Mouse (Mus musculus) testis, adult 2 months (tissue): Measurements from ENCODE around the gene Abcg2. TPM values are rescaled to one million over a fixed set of nuclear protein-coding genes. Genes with fewer than 3 reads are reported as not detected.

Experiments
- H3K27ac ChIP-seq: fragments of 200-500 bp; 2 replicates; pipeline ENCODE4 v1.5.1; 2012; ENCODE audit warnings: low read depth, low read length; ENCODE audit not compliant: control insufficient read depth, insufficient read depth
- H3K27me3 ChIP-seq: fragments of 200-500 bp; 2 replicates; pipeline ENCODE4 v1.6.1; 2012; ENCODE audit warnings: mild to moderate bottlenecking, low read length, moderate library complexity; ENCODE audit not compliant: control insufficient read depth, insufficient read depth
- H3K36me3 ChIP-seq: fragments of 200-500 bp; 2 replicates; pipeline ENCODE4 v1.6.1; 2012; ENCODE audit warnings: mild to moderate bottlenecking, low read length; ENCODE audit not compliant: control insufficient read depth, insufficient read depth
- H3K4me1 ChIP-seq: fragments of 200-500 bp; 2 replicates; pipeline ENCODE4 v1.6.1; 2012; ENCODE audit warnings: low read length; ENCODE audit not compliant: control insufficient read depth, insufficient read depth
- H3K4me3 ChIP-seq: fragments of 200-500 bp; 2 replicates; pipeline ENCODE4 v1.5.1; 2012; ENCODE audit warnings: low read depth, mild to moderate bottlenecking, low read length, moderate library complexity, mixed read lengths; ENCODE audit not compliant: control insufficient read depth
- CTCF ChIP-seq: fragments of 200-500 bp; IDR thresholded peaks from 2 replicates; pipeline ENCODE4 v1.5.1; 2012; ENCODE audit warnings: low read depth, mild to moderate bottlenecking, inconsistent platforms, low read length, moderate library complexity; ENCODE audit not compliant: control insufficient read depth, insufficient read depth, insufficient replicate concordance
- POLR2A ChIP-seq: fragments of 200-500 bp; IDR thresholded peaks from 2 replicates; pipeline ENCODE4 v1.6.1; 2012; ENCODE audit warnings: low read depth, mild to moderate bottlenecking, inconsistent platforms, low read length, moderate library complexity; ENCODE audit not compliant: control insufficient read depth
- polyA plus RNA-seq: library from polyadenylated mRNA; depleted of rRNA; stranded (reverse); fragments of >200 nt; gene quantifications from 2 replicates; pipeline ENCODE4 v1.2.3, GENCODE M21; 2012

The Abcg2 gene
- polyA plus RNA-seq, 1 experiment = 20.5 TPM

DNA sequence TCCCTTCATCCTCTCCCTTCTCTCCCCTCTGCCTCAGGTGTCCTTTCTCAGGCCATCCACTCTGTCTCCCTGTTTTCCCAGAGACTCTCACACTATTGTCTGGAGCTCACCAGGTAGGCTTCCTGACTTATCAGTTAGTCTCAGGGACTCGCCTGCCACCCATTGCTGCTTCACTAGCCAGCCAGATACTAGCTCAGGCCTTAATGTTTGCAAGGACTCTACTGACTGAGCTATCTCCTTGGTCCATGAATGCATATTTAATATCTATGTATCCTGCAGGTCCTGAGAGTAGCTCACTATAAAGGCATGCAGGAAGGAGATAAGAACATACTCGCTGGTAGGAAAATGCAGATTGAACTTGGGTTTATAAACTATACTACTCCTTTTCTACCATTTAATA lies 57.9 kb downstream of the Abcg2 start:
- Histone ChIP-seq H3K4me1 (peaks cover 4% of the 10 kb centered on the region; the same call in 1 of the 2 replicates), H3K27ac (no peak overlapping the region), H3K36me3 (no peaks in the 10 kb centered on the region), H3K4me3 (no peak overlapping the region), H3K27me3 (no peaks in the 10 kb centered on the region)
- TF ChIP-seq CTCF (no peak), POLR2A (no peak)

DNA sequence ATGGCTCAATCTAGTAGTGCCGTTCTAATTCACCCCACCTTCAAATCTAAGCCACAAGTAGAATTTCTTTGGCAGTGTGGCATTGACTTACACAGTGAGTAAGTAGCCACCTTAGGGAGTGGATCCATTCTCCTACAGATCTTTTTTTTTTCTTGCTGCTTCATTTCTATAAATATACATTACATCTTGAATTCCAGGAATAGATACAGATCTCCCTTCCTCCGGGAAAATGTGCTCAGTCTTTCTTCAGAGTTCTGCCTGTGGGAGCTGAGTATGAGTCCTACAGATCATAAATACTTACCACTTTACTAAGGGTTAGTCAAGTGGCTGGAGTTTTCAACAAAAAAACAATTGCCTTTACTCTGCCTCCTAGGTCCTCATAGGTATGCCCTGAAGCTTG lies 60.3 kb downstream of the Abcg2 start:
- no peak overlapping the region for H3K27ac ChIP-seq
- no peak overlapping the region for H3K4me3 ChIP-seq
- no peaks in the 10 kb centered on the region for H3K27me3 ChIP-seq
- peaks cover 4% of the 10 kb centered on the region; the same call in 1 of the 2 replicates for H3K4me1 ChIP-seq
- no peaks in the 10 kb centered on the region for H3K36me3 ChIP-seq
- no peak for TF ChIP-seq POLR2A
- no peak for TF ChIP-seq CTCF

DNA sequence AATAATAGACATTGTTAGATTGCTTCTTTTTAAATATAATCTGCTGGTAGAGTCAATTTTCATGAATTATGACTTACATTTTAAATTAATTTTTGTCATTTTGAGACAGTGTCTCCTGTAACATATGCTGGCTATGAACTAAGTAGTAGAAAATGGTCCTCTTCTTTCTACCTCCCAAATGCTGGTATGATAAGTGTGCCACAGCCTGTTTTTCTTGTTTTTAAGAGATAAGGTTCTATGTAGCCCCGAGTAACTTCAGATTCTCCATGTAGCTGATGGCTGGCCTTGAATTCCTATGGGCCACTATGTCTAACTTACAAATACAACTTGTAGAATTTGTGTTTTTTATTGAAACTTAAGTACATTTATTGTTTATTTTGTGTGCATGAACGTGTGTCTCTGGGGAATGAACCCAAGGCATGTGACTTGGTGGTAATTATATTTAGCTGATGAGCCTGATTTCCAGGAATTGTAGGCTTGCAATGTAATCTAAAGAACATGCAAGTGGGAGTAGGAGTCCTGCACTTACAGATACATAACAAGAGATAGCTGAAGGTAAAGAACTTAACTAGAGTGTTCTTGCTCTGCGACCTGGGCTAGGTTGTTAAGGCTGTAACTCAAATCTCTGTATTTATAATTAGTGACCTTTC lies 63.9 kb downstream of the Abcg2 start:
- Histone ChIP-seq H3K4me3 (no peak overlapping the region), H3K4me1 (no peaks in the 10 kb centered on the region), H3K27me3 (no peaks in the 10 kb centered on the region), H3K27ac (no peak overlapping the region), H3K36me3 (no peaks in the 10 kb centered on the region)
- TF ChIP-seq CTCF (no peak), POLR2A (no peak)

DNA sequence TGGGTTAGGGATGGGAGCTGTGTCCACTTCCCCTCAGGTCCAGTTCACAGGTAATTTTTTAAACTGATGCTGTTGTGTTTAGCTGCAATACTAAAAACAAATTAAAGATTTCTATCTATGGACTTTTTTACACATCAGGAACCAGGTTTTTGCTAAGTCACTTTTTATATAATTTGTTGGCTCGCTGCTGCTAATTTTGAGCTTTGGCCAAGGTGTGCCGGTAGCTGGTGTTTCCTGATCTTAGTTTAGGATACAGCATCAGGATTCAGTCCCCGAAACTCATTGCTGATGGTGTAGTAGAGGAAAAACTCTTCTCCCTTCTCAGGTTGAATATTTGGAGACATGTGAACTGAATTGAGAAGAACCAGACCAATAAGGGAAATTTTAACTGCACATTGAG lies 65.8 kb downstream of the Abcg2 start:
- Histone ChIP-seq H3K4me1 (no peaks in the 10 kb centered on the region), H3K36me3 (no peaks in the 10 kb centered on the region), H3K27me3 (no peaks in the 10 kb centered on the region), H3K4me3 (no peak overlapping the region), H3K27ac (no peak overlapping the region)
- TF ChIP-seq POLR2A (no peak), CTCF (no peak)

DNA sequence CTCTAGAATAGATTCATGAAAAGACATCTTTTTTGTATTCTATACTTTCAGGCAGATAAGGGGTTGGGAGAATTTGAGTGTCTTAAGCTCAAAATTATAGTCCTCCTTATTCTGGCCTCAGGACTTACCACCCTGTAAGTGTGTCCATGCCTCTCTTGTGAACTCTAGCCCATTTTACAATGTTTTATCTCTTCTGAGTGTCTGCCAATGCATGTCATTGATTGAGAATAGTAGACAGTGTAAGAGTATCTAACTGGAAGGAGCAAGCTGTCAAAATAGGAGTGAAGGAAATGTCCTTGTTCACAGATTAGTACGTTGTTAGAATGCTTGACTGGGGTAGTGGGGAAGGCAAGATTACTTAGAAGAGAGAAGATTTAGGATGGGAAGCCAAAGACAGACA lies 66.7 kb downstream of the Abcg2 start:
- no peaks in the 10 kb centered on the region for H3K4me1 ChIP-seq
- no peaks in the 10 kb centered on the region for H3K27me3 ChIP-seq
- H3K36me3 ChIP-seq = no peaks in the 10 kb centered on the region
- H3K4me3 ChIP-seq = no peak overlapping the region
- no peak overlapping the region for H3K27ac ChIP-seq
- TF ChIP-seq CTCF = no peak
- TF ChIP-seq POLR2A = no peak

DNA sequence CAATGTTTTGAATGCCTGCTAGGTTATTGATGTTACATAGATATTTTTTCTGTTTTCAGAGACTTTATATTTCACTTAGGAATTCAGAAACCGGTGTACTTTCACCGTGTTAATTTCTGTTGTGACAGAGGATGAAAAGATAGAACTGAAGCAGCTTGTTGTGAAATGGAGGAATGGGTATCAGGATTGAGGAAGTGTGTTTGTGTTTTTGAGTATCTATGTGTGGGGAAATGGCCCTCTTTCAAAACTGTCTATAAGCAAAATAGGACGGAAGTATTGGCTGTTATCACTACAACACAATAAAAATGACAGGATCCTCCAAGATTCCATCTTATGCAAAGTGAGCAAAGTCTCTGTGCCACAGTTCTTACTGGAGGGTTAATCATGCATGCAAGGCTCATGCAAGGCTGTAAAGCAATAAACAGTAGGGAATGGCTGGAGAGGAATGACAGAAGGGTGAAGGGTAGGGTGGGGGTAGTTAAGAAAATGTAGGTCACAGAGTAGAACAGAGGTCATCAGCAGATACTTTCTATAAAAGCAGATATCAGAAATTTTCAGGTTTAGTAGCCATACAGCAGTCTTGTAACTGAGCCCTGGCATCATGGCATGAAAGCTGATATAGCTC lies 76.7 kb downstream of the Abcg2 start:
- H3K27ac ChIP-seq = no peak overlapping the region
- H3K4me3 ChIP-seq = no peak overlapping the region
- TF ChIP-seq POLR2A (no peak), CTCF (no peak)
- H3K36me3 ChIP-seq = no peaks in the 10 kb centered on the region
- H3K4me1 ChIP-seq = no peaks in the 10 kb centered on the region
- H3K27me3 ChIP-seq = no peaks in the 10 kb centered on the region

DNA sequence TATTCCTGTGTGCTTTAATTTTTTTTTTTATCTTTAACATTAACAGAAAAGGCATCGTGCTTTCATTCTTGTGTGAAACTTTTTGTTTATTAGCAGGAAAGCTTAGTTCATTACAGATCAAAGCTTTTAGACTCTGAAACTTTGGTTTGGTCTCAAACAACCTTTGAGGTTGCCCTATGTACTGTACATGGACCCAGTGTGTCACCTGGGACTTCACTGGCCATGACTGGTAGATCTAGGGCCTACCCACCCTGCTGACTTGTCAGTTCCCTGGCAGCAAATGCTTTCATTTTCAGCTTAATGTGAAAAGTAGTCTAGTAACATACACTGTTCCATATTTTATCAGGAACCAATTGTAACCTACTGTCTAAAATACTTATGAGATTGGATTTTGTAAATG lies 93.5 kb downstream of the Abcg2 start:
- Histone ChIP-seq H3K27me3 (no peaks in the 10 kb centered on the region), H3K4me3 (no peak overlapping the region), H3K27ac (no peak overlapping the region), H3K4me1 (no peaks in the 10 kb centered on the region), H3K36me3 (no peaks in the 10 kb centered on the region)
- TF ChIP-seq POLR2A (no peak), CTCF (no peak)
